Mouse (Mus musculus) liver, embryonic 11.5 days (tissue): ENCODE measurements around the gene H1foo. TPM values are rescaled to one million over a fixed set of nuclear protein-coding genes. Genes with fewer than 3 reads are reported as not detected.

Experiments used
- ATAC-seq: fragments of 200-750 bp; cut with Nextera tagmentation; replicated peaks from 2 replicates; pipeline ENCODE4 v1.8.0; 2017; ENCODE audit warnings: moderate number of reproducible peaks, mild to moderate bottlenecking, moderate TSS enrichment, moderate library complexity; ENCODE audit not compliant: low FRiP score
- DNase-seq: peaks from one replicate; pipeline ENCODE4 v3.0.0-alpha.2; 2017; ENCODE audit warnings: low spot score
- H3K27ac ChIP-seq: fragments of 300-500 bp; sonication (generic); 2 replicates; pipeline ENCODE4 v1.5.1; 2014; ENCODE audit warnings: mild to moderate bottlenecking, low read depth, low read length, control low read depth
- H3K27me3 ChIP-seq: fragments of 300-500 bp; sonication (generic); replicated peaks from 2 replicates; pipeline ENCODE4 v1.6.1; 2014; ENCODE audit warnings: low read length, mixed read lengths; ENCODE audit not compliant: control insufficient read depth, insufficient read depth
- H3K36me3 ChIP-seq: fragments of 300-500 bp; sonication (generic); 2 replicates; pipeline ENCODE4 v1.6.1; 2014; ENCODE audit warnings: mild to moderate bottlenecking, low read length, moderate library complexity, mixed read lengths; ENCODE audit not compliant: control insufficient read depth, insufficient read depth
- H3K4me1 ChIP-seq: fragments of 300-500 bp; sonication (generic); replicated peaks from 2 replicates; pipeline ENCODE4 v1.6.1; 2014; ENCODE audit warnings: low read length, mixed read lengths; ENCODE audit not compliant: control insufficient read depth, insufficient read depth
- H3K4me2 ChIP-seq: fragments of 300-500 bp; sonication (generic); 2 replicates; pipeline ENCODE4 v1.6.1; 2014; ENCODE audit warnings: mild to moderate bottlenecking, control low read depth, moderate library complexity
- H3K4me3 ChIP-seq: fragments of 300-500 bp; sonication (generic); 2 replicates; pipeline ENCODE4 v1.5.1; 2014; ENCODE audit warnings: low read depth, low read length, control low read depth
- H3K9ac ChIP-seq: fragments of 300-500 bp; sonication (generic); 2 replicates; pipeline ENCODE4 v1.6.1; 2014; ENCODE audit warnings: low read depth, low read length, control low read depth
- H3K9me3 ChIP-seq: fragments of 300-500 bp; sonication (generic); 2 replicates; pipeline ENCODE4 v1.6.1; 2016; ENCODE audit warnings: low read length, inconsistent platforms, mixed read lengths; ENCODE audit not compliant: control insufficient read depth
- WGBS: fragments of 180-500 bp; shearing (Covaris S2); extraction: QIAGEN DNeasy Blood & Tissue Kit; methylation state at CpG from one replicate; pipeline ENCODE4 v1.1.7; 2014; 5-methylcytosine and 5-hydroxymethylcytosine counted together
- polyA plus RNA-seq: library from polyadenylated mRNA; unstranded; fragments of >200 nt; fragmentation: Nextera tagmentation; extraction: Ambion mirVana; gene quantifications from 2 replicates; pipeline ENCODE4 v1.2.1, GENCODE M21; 2014

H1foo gene
- polyA plus RNA-seq, 1 experiment from 2014 or later, result not detected

DNA sequence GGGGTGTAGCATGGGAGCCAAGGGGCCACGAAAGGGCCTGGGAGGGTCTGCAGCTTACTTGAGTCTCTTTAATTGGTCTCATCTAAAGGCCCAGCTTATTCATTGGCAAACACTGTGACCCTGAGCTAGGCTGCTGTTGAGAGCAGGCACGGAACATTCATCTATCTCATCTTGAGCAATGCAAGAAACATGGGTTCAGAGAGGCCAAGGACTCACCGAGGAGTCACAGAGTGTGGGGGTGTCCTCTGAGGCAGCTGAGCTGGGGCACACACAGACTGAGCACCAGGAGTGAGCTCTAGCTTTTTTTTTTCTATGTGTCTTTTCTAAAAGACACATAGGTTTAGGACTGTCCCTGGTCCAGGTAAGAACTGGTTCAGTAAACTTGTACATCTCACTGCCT lies 12.3 kb upstream of the H1foo start:
- H3K4me1 ChIP-seq, result peaks cover 3% of the 10 kb centered on the region; the same call in 1 of the 2 replicates
- no peak overlapping the region for H3K27ac ChIP-seq
- no peaks in the 10 kb centered on the region for H3K36me3 ChIP-seq
- ATAC-seq (no peak), DNase-seq (no peak)
- no peak overlapping the region for H3K4me3 ChIP-seq
- H3K27me3 ChIP-seq, result no peaks in the 10 kb centered on the region
- 86% methylated on average over 3 of the region's 3 CpGs for WGBS
- no peak overlapping the region for H3K9ac ChIP-seq
- no peak overlapping the region for H3K4me2 ChIP-seq
- H3K9me3 ChIP-seq, result no peaks in the 10 kb centered on the region

DNA sequence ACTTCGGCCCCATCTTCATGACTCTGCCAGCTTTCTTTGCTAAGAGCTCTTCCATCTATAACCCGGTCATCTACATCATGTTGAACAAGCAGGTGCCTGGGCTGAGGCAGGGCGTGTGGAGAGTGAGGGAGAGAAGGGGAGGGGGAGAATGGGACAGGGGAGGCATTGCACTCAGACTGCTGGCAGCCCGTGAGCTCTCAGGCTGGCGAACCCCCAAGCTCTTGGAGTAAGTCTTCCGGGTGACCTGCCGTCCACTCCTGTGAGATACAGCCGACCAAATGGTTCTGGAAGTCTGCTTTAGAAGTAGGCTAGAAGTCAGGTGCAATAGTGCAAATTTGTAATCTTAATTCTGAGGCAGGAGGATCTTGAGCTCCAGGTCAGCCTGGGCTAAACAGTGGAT lies 9.2 kb upstream of the H1foo start:
- 83% methylated on average over 8 of the region's 8 CpGs for WGBS
- H3K27me3 ChIP-seq, result no peaks in the 10 kb centered on the region
- no peaks in the 10 kb centered on the region for H3K9me3 ChIP-seq
- H3K36me3 ChIP-seq, result no peaks in the 10 kb centered on the region
- no peak overlapping the region for H3K4me2 ChIP-seq
- no peaks in the 10 kb centered on the region for H3K4me1 ChIP-seq
- H3K27ac ChIP-seq, result no peak overlapping the region
- H3K9ac ChIP-seq, result no peak overlapping the region
- no peak for DNase-seq
- no peak overlapping the region for H3K4me3 ChIP-seq
- no peak for ATAC-seq

DNA sequence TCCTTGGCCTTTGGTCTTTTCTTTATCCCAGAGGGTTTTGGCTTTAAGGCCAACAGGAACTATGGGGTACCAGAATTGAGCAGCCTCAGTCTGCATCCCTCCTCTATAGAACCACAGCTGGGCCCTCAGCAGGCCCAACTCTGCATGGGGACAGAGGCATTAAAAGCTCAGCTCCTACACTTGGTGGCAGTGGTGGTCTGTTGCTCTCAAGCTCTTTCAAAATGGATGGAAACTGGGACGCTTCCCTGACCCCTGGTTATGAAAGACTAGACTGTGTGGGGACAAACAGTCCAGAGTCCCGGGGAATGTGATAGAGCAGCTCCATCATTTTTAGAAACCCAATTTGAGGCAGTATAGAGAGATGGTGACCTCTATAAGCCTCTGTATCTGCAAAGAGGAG lies 6.7 kb upstream of the H1foo start:
- Histone ChIP-seq H3K36me3 (no peaks in the 10 kb centered on the region), H3K4me2 (no peak overlapping the region), H3K4me3 (no peak overlapping the region), H3K9ac (no peak overlapping the region), H3K9me3 (no peaks in the 10 kb centered on the region), H3K27ac (no peak overlapping the region), H3K4me1 (peaks cover 8% of the 10 kb centered on the region; the same call in 1 of the 2 replicates), H3K27me3 (no peaks in the 10 kb centered on the region)
- WGBS, result 88% methylated on average over 2 of the region's 2 CpGs
- DNase-seq, result no peak
- ATAC-seq, result no peak

DNA sequence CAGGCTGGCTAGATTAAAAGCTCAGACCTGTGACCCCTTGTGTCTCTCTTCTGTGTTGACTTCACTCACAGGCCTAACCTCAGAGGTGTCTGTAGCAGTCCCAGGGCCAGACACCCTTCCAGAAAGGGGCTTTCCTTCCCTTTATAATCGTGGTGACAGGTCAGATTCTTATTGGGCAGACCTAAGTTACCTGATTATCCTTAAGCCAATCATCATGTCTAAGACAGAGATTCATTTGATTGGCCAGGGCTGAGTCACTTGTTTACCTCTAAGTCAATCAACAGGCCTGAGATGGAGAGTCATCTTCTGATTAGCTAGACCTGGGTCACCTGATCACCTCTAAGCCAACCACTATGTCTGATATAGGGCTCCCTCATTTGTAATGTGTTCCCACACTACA lies 5.9 kb upstream of the H1foo start:
- DNase-seq (no peak), ATAC-seq (no peak)
- H3K4me3 ChIP-seq, result no peak overlapping the region
- peaks cover 16% of the 10 kb centered on the region for H3K4me1 ChIP-seq
- H3K27ac ChIP-seq, result no peak overlapping the region
- H3K9ac ChIP-seq, result no peak overlapping the region
- no peak overlapping the region for H3K4me2 ChIP-seq
- no peaks in the 10 kb centered on the region for H3K27me3 ChIP-seq
- H3K36me3 ChIP-seq, result no peaks in the 10 kb centered on the region
- H3K9me3 ChIP-seq, result no peaks in the 10 kb centered on the region
- WGBS, result 55% methylated on average over 1 of the region's 1 CpGs

DNA sequence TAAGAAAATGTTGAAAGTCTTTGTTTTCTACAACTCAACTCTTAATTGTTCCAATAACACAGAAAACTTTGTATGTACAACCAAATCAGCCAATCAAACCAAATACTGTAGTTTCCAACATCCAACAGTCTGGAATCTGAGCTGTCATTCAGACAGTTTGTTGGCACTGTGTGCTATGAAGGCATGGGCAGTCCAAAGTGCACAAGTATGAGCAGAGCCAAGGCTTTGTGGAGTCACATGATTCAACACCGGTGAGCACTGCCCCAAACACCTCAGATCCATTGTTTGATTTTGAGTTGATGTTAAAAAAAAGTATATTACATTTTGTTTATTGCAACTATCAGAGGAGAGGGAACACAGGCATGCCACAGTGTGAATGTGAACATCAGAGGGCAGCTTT lies 4.1 kb upstream of the H1foo start:
- WGBS, result 73% methylated on average over 1 of the region's 1 CpGs

DNA sequence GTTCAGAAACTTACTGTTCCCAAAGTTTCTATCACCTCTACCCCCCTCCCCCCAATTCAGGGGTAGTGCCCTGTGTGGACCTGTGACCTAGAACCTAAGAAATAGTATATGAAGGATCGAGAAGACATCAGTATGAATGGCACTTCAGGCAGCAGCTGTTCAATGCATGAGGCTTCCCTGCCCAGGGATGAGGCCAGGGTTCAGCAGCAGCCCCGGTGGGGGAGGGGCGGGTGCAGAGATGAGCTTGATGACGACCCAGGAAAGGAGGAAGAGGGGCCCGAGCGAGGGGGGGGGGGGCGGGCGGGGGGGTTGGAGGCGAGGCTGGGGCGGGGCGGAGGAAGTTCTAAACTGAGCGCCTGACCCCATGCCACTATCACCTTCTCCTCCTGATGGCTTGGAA lies 3.6 kb upstream of the H1foo start:
- ATAC-seq (no peak; the same call in 1 of the 2 replicates), DNase-seq (peak; percentile 48)
- H3K27me3 ChIP-seq, result no peaks in the 10 kb centered on the region
- peak overlapping the region; percentile 7; the same call in 1 of the 2 replicates for H3K4me2 ChIP-seq
- no peak overlapping the region for H3K4me3 ChIP-seq
- peaks cover 16% of the 10 kb centered on the region for H3K4me1 ChIP-seq
- H3K27ac ChIP-seq, result no peak overlapping the region
- no peaks in the 10 kb centered on the region for H3K9me3 ChIP-seq
- WGBS, result 5% methylated on average over 5 of the region's 12 CpGs
- no peaks in the 10 kb centered on the region for H3K36me3 ChIP-seq
- no peak overlapping the region for H3K9ac ChIP-seq

More for the DNA sequence above, 4.1 kb upstream of the H1foo start:
- H3K4me3 ChIP-seq, result no peak overlapping the region
- H3K4me2 ChIP-seq, result no peak overlapping the region
- no peaks in the 10 kb centered on the region for H3K27me3 ChIP-seq
- H3K9ac ChIP-seq, result no peak overlapping the region
- ATAC-seq, result no peak
- no peak for DNase-seq
- H3K36me3 ChIP-seq, result no peaks in the 10 kb centered on the region
- peaks cover 16% of the 10 kb centered on the region for H3K4me1 ChIP-seq
- no peaks in the 10 kb centered on the region for H3K9me3 ChIP-seq
- H3K27ac ChIP-seq, result no peak overlapping the region

DNA sequence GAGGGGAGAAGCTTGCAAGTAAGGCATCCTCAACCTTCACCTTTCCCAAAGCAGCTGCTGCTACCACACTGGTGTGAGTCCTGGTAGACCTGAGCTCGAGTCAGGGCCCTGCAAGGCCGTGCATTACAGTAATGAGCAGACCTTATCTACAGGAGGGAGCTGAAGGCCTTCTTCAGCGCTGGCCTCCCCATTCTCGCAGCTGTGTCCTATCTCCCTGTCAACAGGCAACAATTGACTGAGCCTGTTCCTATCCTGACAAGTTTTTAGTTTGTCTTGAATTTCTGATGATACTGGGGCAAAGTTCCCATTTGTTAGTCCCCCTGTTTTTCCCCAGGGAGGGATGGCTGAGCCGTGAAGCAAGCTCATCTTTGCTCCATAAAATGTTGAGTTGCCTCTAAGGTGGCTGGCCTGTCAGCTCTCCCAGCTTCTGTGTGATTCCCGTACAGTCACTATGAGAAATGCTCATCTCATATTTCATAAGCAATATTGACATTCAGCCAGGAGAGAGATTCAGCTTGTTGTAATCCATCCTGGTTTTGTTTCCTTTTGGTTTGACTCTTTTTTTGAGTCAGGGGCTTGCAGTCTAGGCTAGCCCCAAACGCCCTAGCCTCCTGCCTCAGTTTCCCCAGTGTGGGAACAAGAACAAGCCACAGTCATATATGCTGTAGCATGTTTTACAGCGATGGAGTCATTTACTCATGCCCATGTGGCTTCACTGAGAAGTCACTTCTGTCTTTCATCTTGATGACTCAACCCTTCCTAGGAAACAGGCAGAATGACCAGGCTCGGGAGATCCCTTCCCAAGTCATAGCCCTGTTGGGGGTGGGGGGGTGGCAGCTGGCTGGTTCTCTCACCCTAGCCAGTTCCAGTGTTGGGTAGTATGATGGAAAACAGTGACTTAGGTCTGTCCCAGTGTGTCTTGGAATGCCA lies 975 bp upstream of the H1foo start:
- WGBS, result 51% methylated on average over 9 of the region's 9 CpGs
- peaks cover 16% of the 10 kb centered on the region for H3K4me1 ChIP-seq

DNA sequence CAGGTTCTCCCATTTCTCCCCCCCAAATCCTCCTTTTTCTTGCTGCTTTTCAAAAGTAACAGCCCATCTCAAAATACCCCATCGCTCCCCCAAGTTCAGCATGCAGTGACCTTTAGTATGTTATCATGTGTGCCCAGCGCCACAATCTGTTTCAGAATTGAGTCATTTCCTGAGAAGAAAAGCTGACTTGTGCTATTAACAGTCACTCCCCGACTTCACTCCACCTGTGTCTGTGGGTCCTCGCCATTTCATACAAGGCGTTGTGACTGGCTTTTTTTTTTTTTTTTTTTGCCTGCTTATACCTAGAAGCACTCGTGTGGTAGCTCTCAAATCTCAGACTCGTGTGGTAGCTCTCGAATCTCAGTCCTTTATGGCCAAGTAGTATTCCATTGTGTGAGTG lies 895 bp downstream of the H1foo start:
- WGBS, result 51% methylated on average over 8 of the region's 8 CpGs
- Histone ChIP-seq H3K9ac (no peak overlapping the region), H3K36me3 (no peaks in the 10 kb centered on the region), H3K27me3 (no peaks in the 10 kb centered on the region), H3K4me1 (peaks cover 16% of the 10 kb centered on the region), H3K4me3 (no peak overlapping the region), H3K9me3 (no peaks in the 10 kb centered on the region), H3K4me2 (no peak overlapping the region), H3K27ac (no peak overlapping the region)
- ATAC-seq, result no peak
- no peak for DNase-seq

More for the DNA sequence above, 975 bp upstream of the H1foo start:
- Histone ChIP-seq H3K27me3 (no peaks in the 10 kb centered on the region), H3K27ac (no peak overlapping the region), H3K36me3 (no peaks in the 10 kb centered on the region), H3K4me2 (no peak overlapping the region), H3K4me3 (no peak overlapping the region), H3K9ac (no peak overlapping the region), H3K9me3 (no peaks in the 10 kb centered on the region)
- ATAC-seq, result peak; percentile 58
- DNase-seq, result no peak

DNA sequence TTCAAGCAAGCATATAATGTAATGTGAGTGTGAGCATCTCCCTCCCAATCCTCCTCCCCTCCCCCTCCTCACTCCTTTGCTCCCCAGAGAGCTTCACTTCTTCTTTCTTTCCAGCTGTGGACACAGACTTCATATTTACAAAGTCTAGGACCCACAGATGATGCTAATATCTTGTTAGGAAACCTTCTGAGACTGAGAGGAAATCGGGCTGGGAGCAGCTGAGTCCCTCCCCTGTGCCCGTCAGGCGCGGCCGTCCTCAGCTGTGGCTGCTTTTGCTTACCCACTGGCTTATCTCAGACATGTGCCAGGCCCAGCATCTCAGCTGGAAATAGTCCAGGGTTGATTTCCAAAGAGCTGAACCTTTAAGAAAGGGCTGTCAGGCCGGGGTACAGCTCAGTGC lies 1.7 kb downstream of the H1foo start:
- no peaks in the 10 kb centered on the region for H3K27me3 ChIP-seq
- DNase-seq (no peak), ATAC-seq (no peak)
- H3K4me2 ChIP-seq, result no peak overlapping the region
- H3K36me3 ChIP-seq, result no peaks in the 10 kb centered on the region
- H3K9me3 ChIP-seq, result no peaks in the 10 kb centered on the region
- no peak overlapping the region for H3K9ac ChIP-seq
- H3K4me3 ChIP-seq, result no peak overlapping the region
- H3K4me1 ChIP-seq, result peaks cover 12% of the 10 kb centered on the region
- no peak overlapping the region for H3K27ac ChIP-seq
- WGBS, result 55% methylated on average over 6 of the region's 6 CpGs
